Mouse (Mus musculus): ENCODE measurements around the gene Galnt12.

- TF ChIP-seq EP300 (optimal IDR thresholded peaks at IDR 0.05) (no peak), CTCF (IDR thresholded peaks at IDR 0.05; ENCODE audit: low read depth) (no peak)
Observed at GRCm38 (mm10) chr4:47146561-47146960, 54.9 kb downstream of the Galnt12 start.

Data from stomach, postnatal 0 days (tissue).